Mouse (Mus musculus): ENCODE data around the gene Igflr1.

Gene Igflr1

GRCm38 (mm10) chr7:30610043-30610442 is 44.8 kb downstream of the Igflr1 start:
- ATAC-seq (ENCODE audit: insufficient number of reproducible peaks, low FRiP score, low TSS enrichment) = no peak

DNA sequence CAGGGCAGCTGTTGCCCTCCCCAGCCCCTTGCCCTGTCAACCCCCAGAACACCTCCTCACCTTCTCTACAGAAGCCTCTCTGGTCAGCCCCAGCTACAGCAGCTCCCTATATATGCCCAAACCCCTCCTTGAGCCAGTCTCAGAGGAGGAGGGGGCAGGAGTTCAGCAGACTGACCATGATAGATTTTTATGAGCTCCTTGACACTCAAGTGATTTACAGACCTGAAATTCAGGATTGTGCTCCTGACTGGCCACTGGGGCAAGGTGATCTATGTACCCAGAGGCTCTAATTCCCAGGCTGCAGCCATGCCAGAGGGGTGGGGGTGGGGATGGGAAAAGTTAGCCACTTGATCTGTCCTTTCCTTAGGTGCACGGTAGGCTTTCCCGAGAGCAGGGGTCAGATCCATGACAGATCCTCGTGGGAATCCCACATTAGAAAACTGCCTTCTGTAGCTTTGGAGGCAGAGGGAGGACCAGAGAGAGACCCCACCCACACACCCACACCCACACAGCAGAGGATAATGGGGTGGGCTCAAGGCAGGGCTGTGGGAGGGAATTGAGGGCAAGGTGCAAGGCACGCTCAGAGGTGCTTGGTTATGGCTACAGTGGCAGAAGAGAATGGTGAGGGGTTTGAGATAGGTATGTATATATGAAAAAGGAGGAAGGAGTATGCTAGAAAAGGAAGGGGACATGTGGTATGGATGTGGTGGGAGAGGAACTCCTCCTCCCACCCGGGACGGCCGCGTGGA is 47.6 kb downstream of the Igflr1 start, which contains the start of gene Upk1a:
Upk1a (minus strand) TSS at position 194 of the 749 bp plus-strand sequence.
- ATAC-seq (ENCODE audit: insufficient number of reproducible peaks, low FRiP score, low TSS enrichment) = no peak

DNA sequence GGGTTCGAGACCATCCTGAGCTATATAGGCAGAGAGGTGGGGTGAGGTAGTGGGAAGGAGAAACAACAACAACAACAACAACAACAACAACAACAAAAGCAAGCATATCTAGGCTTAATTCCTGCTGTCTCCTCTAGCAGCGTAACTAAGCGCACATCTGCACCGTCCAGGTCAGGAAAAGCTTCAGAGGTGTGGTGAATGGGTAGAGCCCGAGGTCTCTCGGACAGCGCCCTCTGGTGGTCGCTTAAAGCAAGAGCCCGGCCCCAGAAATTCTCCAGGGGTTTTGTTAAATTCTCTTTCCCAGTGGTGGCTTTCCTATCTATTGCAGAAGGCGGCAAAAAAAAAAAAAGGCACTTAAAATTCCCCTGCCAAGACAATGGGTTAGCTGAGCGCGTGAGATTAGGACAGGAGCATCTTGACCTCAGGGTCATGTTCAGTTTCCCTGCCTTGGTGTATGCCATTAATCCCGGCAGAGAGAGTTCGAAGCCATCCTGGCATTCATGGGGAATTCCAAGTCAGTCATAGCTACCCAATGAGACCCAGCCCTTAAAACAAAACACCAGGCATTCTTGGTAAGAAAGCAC is 48.4 kb downstream of the Igflr1 start:
- ATAC-seq (ENCODE audit: insufficient number of reproducible peaks, low FRiP score, low TSS enrichment) = no peak

DNA sequence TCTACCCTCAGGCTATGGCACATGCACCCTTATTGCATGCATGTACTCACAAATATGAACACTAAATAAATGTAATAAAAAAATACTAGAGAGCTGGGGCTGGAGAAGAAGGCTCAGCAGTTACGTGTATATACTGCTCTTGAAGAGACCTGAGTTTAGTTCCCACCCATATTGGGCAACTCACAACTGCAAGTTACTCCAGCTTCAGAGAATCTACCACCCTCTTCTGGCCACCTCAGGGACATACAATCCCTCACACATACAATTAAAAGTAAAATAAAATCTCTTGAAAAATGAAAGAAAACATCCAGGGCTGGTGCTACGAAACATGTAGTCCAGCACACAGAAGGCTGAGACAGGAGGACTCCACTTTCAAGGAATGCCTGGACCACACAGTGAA is 49.2 kb downstream of the Igflr1 start:
- ATAC-seq (ENCODE audit: insufficient number of reproducible peaks, low FRiP score, low TSS enrichment) = no peak

- no peak for ATAC-seq (ENCODE audit: insufficient number of reproducible peaks, low FRiP score, low TSS enrichment)
These were observed 50.0 kb downstream of the Igflr1 start for GRCm38 (mm10) chr7:30615049-30615760.
